8 mouse cellular contexts compared by ENCODE assay signal in genomic region chr16:30283743-30284337, GRCm38 (mm10). TPM values are rescaled to one million over a fixed set of nuclear protein-coding genes. Genes with fewer than 3 reads are reported as not detected.
DNase-seq lines count a peak whose midpoint lies in the region; ATAC-seq and TF ChIP-seq lines count a peak whose summit lies in the region.

No protein-coding gene starts in this region.

- intact Hi-C loops in heart, postnatal 25 days (cut with DNase I): no loop called here

- H3K4me3 ChIP-seq in heart, embryonic 10.5 days: peak overlapping the region; percentile 49
- H3K4me3 ChIP-seq in embryonic fibroblast, embryonic 13.5 days (ENCODE audit: insufficient read depth, low read length): no peak overlapping the region
- peak overlapping the region; percentile 8; the same call in 1 of the 2 replicates for H3K4me3 ChIP-seq in lung, embryonic 14.5 days (ENCODE audit: low read depth, low read length)

- 4% methylated on average over 15 of the region's 15 CpGs for WGBS in heart, embryonic 10.5 days
- 1% methylated on average over 15 of the region's 15 CpGs for WGBS in lung, embryonic 14.5 days

- TF ChIP-seq CTCF in Patski (IDR thresholded peaks at IDR 0.05): no peak
- TF ChIP-seq CTCF in embryonic fibroblast, embryonic 13.5 days (IDR thresholded peaks at IDR 0.05; ENCODE audit: borderline replicate concordance, insufficient read depth, low read length): peak; percentile 57; the same call in 1 of the 2 replicates
- TF ChIP-seq CTCF in lung, embryonic 14.5 days (IDR thresholded peaks at IDR 0.05; ENCODE audit: low read depth): peak; percentile 88

- in situ Hi-C loops in Patski (cut with MboI; ENCODE audit: low pct_unique_long_range_greater_than_20kb): no loop called here

- CTCF ChIA-PET in Patski (lab: Charles Lee): interaction anchor here (1.2 kb wide), 1 partner anchor 12 kb away, joined by 6 read pairs; no protein-coding TSS in a partner anchor

- TF ChIP-seq POLR2A in embryonic fibroblast, embryonic 13.5 days (IDR thresholded peaks at IDR 0.05; ENCODE audit: low read depth, low read length): no peak

- no peaks in the 10 kb centered on the region for H3K36me3 ChIP-seq in heart, embryonic 10.5 days
- no peaks in the 10 kb centered on the region for H3K36me3 ChIP-seq in lung, embryonic 14.5 days (ENCODE audit: insufficient read depth)

- peak; percentile 49 for ATAC-seq in Patski
- ATAC-seq in lung, embryonic 14.5 days (ENCODE audit: insufficient read depth): 0 out of 2 replicates have a peak, but pooled peaks have one; percentile 23

- H3K9ac ChIP-seq in lung, embryonic 14.5 days: no peak overlapping the region

- POLR2A ChIA-PET in Patski (lab: Charles Lee): no interaction called here

- H3K4me1 ChIP-seq in heart, embryonic 10.5 days: peaks cover 30% of the 10 kb centered on the region
- peaks cover 8% of the 10 kb centered on the region for H3K4me1 ChIP-seq in embryonic fibroblast, embryonic 13.5 days (ENCODE audit: control insufficient read depth, insufficient read depth, low read length)
- peaks cover 10% of the 10 kb centered on the region; the same call in 1 of the 2 replicates for H3K4me1 ChIP-seq in lung, embryonic 14.5 days (ENCODE audit: insufficient read depth)

- H3K27ac ChIP-seq in heart, embryonic 10.5 days: no peak overlapping the region
- H3K27ac ChIP-seq in embryonic fibroblast, embryonic 13.5 days (ENCODE audit: insufficient read depth, low read length): no peak overlapping the region
- H3K27ac ChIP-seq in lung, embryonic 14.5 days (ENCODE audit: low read depth): no peak overlapping the region

- no peak for DNase-seq in heart, embryonic 10.5 days (ENCODE audit: low spot score)
- DNase-seq in heart, postnatal 25 days (ENCODE audit: low spot score): no peak
- no peak for DNase-seq in Patski (ENCODE audit: low read depth, low spot score)
- DNase-seq in hindlimb bud, embryonic 11.5 days (ENCODE audit: extremely low spot score, low read depth, low spot score): peak; percentile 62
- peak; percentile 86 for DNase-seq in lung, embryonic 14.5 days
- peak; percentile 79 for DNase-seq in retina, postnatal 1 day
- no peak for DNase-seq in gastrocnemius, adult 8-10 months (ENCODE audit: low spot score in 2 of 2)

- peak overlapping the region; percentile 59 for H3K4me2 ChIP-seq in lung, embryonic 14.5 days

- H3K9me3 ChIP-seq in heart, embryonic 10.5 days: no peaks in the 10 kb centered on the region
- no peaks in the 10 kb centered on the region for H3K9me3 ChIP-seq in lung, embryonic 14.5 days (ENCODE audit: low read depth, low read length)

- peaks cover 63% of the 10 kb centered on the region for H3K27me3 ChIP-seq in heart, embryonic 10.5 days (ENCODE audit: insufficient read depth, poor library complexity, severe bottlenecking)
- peaks cover 11% of the 10 kb centered on the region for H3K27me3 ChIP-seq in Patski
- H3K27me3 ChIP-seq in lung, embryonic 14.5 days (ENCODE audit: insufficient read depth, low read length): peaks cover 16% of the 10 kb centered on the region

RNA-seq across cellular contexts. Expression of gene Lrrc15, which starts 0.8 kb away (rescaled TPM):
- 0.20 and 0.37 TPM in 2 replicates for polyA plus RNA-seq in heart, embryonic 10.5 days (2016; fragmentation: Nextera tagmentation; extraction: Ambion mirVana)
- under 1 TPM; 0.08 TPM for total RNA-seq in heart, postnatal 25 days (2021)
- not detected for polyA plus RNA-seq in Patski (2021)
- polyA plus RNA-seq in embryonic fibroblast, embryonic 13.5 days (2011; ENCODE audit: insufficient read length, low read depth, missing spikeins): 96.3 and 98.3 TPM in 2 replicates
- polyA plus RNA-seq in lung, embryonic 14.5 days (2014; fragmentation: Nextera tagmentation; extraction: Ambion mirVana): 0.54 and 0.79 TPM in 2 replicates
- total RNA-seq in gastrocnemius, adult 8-10 months (2022): under 1 TPM; 0.05 to 0.31 (median 0.10) TPM

RNA-seq across cellular contexts. Expression of gene Cpn2, which starts 16.5 kb away (rescaled TPM):
- polyA plus RNA-seq in heart, embryonic 10.5 days (2016; fragmentation: Nextera tagmentation; extraction: Ambion mirVana): 0.23 TPM in 1 of 2 replicates, not detected in the other
- total RNA-seq in heart, postnatal 25 days (2021): under 1 TPM in 1 of 2 experiments, not detected in 1; 0.11 TPM
- polyA plus RNA-seq in Patski (2021): not detected
- polyA plus RNA-seq in embryonic fibroblast, embryonic 13.5 days (2011; ENCODE audit: insufficient read length, low read depth, missing spikeins): 0.43 and 0.67 TPM in 2 replicates
- polyA plus RNA-seq in lung, embryonic 14.5 days (2014; fragmentation: Nextera tagmentation; extraction: Ambion mirVana): not detected in 2 replicates
- under 1 TPM in 2 of 4 experiments, not detected in 2; 0.07 to 0.13 TPM for total RNA-seq in gastrocnemius, adult 8-10 months (2022)

RNA-seq across cellular contexts. Expression of gene Gp5, which starts 26.7 kb away (rescaled TPM):
- 3.0 and 5.4 TPM in 2 replicates for polyA plus RNA-seq in heart, embryonic 10.5 days (2016; fragmentation: Nextera tagmentation; extraction: Ambion mirVana)
- under 1 TPM; 0.21 to 0.56 TPM for total RNA-seq in heart, postnatal 25 days (2021)
- polyA plus RNA-seq in Patski (2021): 0.10 TPM
- polyA plus RNA-seq in embryonic fibroblast, embryonic 13.5 days (2011; ENCODE audit: insufficient read length, low read depth, missing spikeins): 0.54 TPM in 1 of 2 replicates, not detected in the other
- polyA plus RNA-seq in lung, embryonic 14.5 days (2014; fragmentation: Nextera tagmentation; extraction: Ambion mirVana): 2.4 and 3.1 TPM in 2 replicates
- not detected for total RNA-seq in gastrocnemius, adult 8-10 months (2022)

Comparison
In these comparisons a context has a peak if more than half of its experiments do, and no peak if none do; other contexts are left out.
1. DNase-seq: peak in hindlimb bud, embryonic 11.5 days (single experiment), lung, embryonic 14.5 days (single experiment) and retina, postnatal 1 day (single experiment); none in heart, embryonic 10.5 days (single experiment), heart, postnatal 25 days (single experiment), Patski (single experiment) and gastrocnemius, adult 8-10 months (0 of 2).
2. RNA of gene Lrrc15, which starts 0.8 kb away (polyA plus RNA-seq): 96.3 to 98.3 TPM in embryonic fibroblast, embryonic 13.5 days; 0.54 to 0.79 TPM in lung, embryonic 14.5 days, 0.20 to 0.37 TPM in heart, embryonic 10.5 days and not detected in Patski (single experiment); every median in the first group is over 10 times any median in the second.